Mouse (Mus musculus) hindbrain, embryonic 14.5 days (tissue): Measurements from ENCODE around the gene Bst1. TPM values are rescaled to one million over a fixed set of nuclear protein-coding genes. Genes with fewer than 3 reads are reported as not detected.

ENCODE experiments used
- ATAC-seq: fragments of 200-750 bp; cut with Nextera tagmentation; 2 replicates; pipeline ENCODE4 v1.8.0; 2017; ENCODE audit warnings: moderate number of reproducible peaks, mild to moderate bottlenecking, moderate TSS enrichment, moderate library complexity; ENCODE audit not compliant: low FRiP score
- DNase-seq: peaks from one replicate; pipeline ENCODE4 v3.0.0-alpha.2; 2015; ENCODE audit warnings: low spot score
- H3K27ac ChIP-seq: fragments of 300-500 bp; sonication (generic); 2 replicates; pipeline ENCODE4 v1.5.1; 2014; ENCODE audit warnings: mild to moderate bottlenecking, moderate library complexity
- H3K27me3 ChIP-seq: fragments of 300-500 bp; sonication (generic); 2 replicates; pipeline ENCODE4 v1.6.1; 2014; ENCODE audit warnings: mild to moderate bottlenecking, low read length, mixed read lengths; ENCODE audit not compliant: control insufficient read depth, insufficient read depth
- H3K36me3 ChIP-seq: fragments of 300-500 bp; sonication (generic); replicated peaks from 2 replicates; pipeline ENCODE4 v1.6.1; 2014; ENCODE audit not compliant: control insufficient read depth, insufficient read depth
- H3K4me1 ChIP-seq: fragments of 300-500 bp; sonication (generic); replicated peaks from 2 replicates; pipeline ENCODE4 v1.6.1; 2014; ENCODE audit warnings: antibody characterized with exemption, low read length, mixed read lengths; ENCODE audit not compliant: control insufficient read depth, insufficient read depth
- H3K4me2 ChIP-seq: fragments of 300-500 bp; sonication (generic); replicated peaks from 2 replicates; pipeline ENCODE4 v1.6.1; 2014; ENCODE audit warnings: mild to moderate bottlenecking, moderate library complexity
- H3K4me3 ChIP-seq: fragments of 300-500 bp; sonication (generic); replicated peaks from 2 replicates; pipeline ENCODE4 v1.5.1; 2014; ENCODE audit warnings: mild to moderate bottlenecking, low read length
- H3K9ac ChIP-seq: fragments of 300-500 bp; sonication (generic); 2 replicates; pipeline ENCODE4 v1.6.1; 2014
- H3K9me3 ChIP-seq: fragments of 300-500 bp; sonication (generic); 2 replicates; pipeline ENCODE4 v1.6.1; 2016; ENCODE audit warnings: low read length; ENCODE audit not compliant: control insufficient read depth
- WGBS: fragments of 180-500 bp; shearing (Covaris S2); extraction: QIAGEN DNeasy Blood & Tissue Kit; methylation state at CpG from one replicate; pipeline ENCODE4 v1.1.7; 2014; 5-methylcytosine and 5-hydroxymethylcytosine counted together
- polyA plus RNA-seq: library from polyadenylated mRNA; unstranded; fragments of >200 nt; fragmentation: Nextera tagmentation; extraction: Ambion mirVana; gene quantifications from 2 replicates; pipeline ENCODE4 v1.2.1, GENCODE M21; 2014

Bst1 gene
- not detected in 2 replicates for polyA plus RNA-seq

- DNase-seq (no peak), ATAC-seq (0 out of 2 replicates have a peak, but pooled peaks have one; percentile 31)
- Histone ChIP-seq H3K4me1 (no peaks in the 10 kb centered on the region), H3K4me2 (no peak within 1 kb of the TSS), H3K9me3 (no peaks in the 10 kb centered on the region), H3K4me3 (no peak within 1 kb of the TSS), H3K27me3 (no peaks in the 10 kb centered on the region), H3K36me3 (no peaks in the 10 kb centered on the region), H3K9ac (no peak within 1 kb of the TSS), H3K27ac (no peak within 1 kb of the TSS)
- WGBS, result 58% methylated on average over 12 of the region's 12 CpGs
Measured at GRCm38 (mm10) chr5:43818695-43819094, at the start of gene Bst1. TSS of gene Bst1 (plus strand) at chr5:43818885.

- no peak for DNase-seq
Measured at GRCm38 (mm10) chr5:43770618-43771354, 47.9 kb upstream of the Bst1 start.

GRCm38 (mm10) chr5:43771555-43771954 lies 47.1 kb upstream of the Bst1 start:
- Histone ChIP-seq H3K4me3 (no peak overlapping the region), H3K36me3 (peaks cover 28% of the 10 kb centered on the region), H3K9me3 (no peaks in the 10 kb centered on the region), H3K27me3 (no peaks in the 10 kb centered on the region), H3K4me1 (peaks cover 5% of the 10 kb centered on the region; the same call in 1 of the 2 replicates), H3K4me2 (no peak overlapping the region), H3K27ac (no peak overlapping the region), H3K9ac (no peak overlapping the region)
- WGBS, result 90% methylated on average over 3 of the region's 3 CpGs
- DNase-seq (no peak), ATAC-seq (no peak)

More at GRCm38 (mm10) chr5:43770618-43771354, 47.9 kb upstream of the Bst1 start:
- WGBS, result 93% methylated on average over 3 of the region's 3 CpGs
- Histone ChIP-seq H3K36me3 (peaks cover 29% of the 10 kb centered on the region), H3K4me2 (no peak overlapping the region), H3K9me3 (no peaks in the 10 kb centered on the region), H3K4me3 (no peak overlapping the region), H3K27me3 (no peaks in the 10 kb centered on the region), H3K27ac (no peak overlapping the region), H3K9ac (no peak overlapping the region), H3K4me1 (no peaks in the 10 kb centered on the region)
- no peak for ATAC-seq

GRCm38 (mm10) chr5:43776407-43776806 lies 42.3 kb upstream of the Bst1 start:
- Histone ChIP-seq H3K36me3 (peaks cover 2% of the 10 kb centered on the region; the same call in 1 of the 2 replicates), H3K4me3 (no peak overlapping the region), H3K4me1 (peaks cover 20% of the 10 kb centered on the region), H3K9ac (no peak overlapping the region), H3K27ac (no peak overlapping the region; the same call in 1 of the 2 replicates), H3K4me2 (no peak overlapping the region), H3K9me3 (no peaks in the 10 kb centered on the region), H3K27me3 (no peaks in the 10 kb centered on the region)
- no peak for DNase-seq
- no peak for ATAC-seq

- Histone ChIP-seq H3K9ac (no peak overlapping the region), H3K4me2 (no peak overlapping the region), H3K4me1 (peaks cover 20% of the 10 kb centered on the region), H3K27me3 (no peaks in the 10 kb centered on the region), H3K36me3 (no peaks in the 10 kb centered on the region), H3K9me3 (no peaks in the 10 kb centered on the region), H3K4me3 (no peak overlapping the region), H3K27ac (no peak overlapping the region)
- no peak for DNase-seq
- 63% methylated on average over 1 of the region's 1 CpGs for WGBS
- no peak for ATAC-seq
Measured at GRCm38 (mm10) chr5:43776993-43777392, 41.7 kb upstream of the Bst1 start.

- WGBS, result 92% methylated on average over 3 of the region's 3 CpGs
- Histone ChIP-seq H3K9me3 (no peaks in the 10 kb centered on the region), H3K36me3 (no peaks in the 10 kb centered on the region), H3K4me2 (no peak overlapping the region), H3K4me1 (peaks cover 28% of the 10 kb centered on the region), H3K4me3 (no peak overlapping the region), H3K27me3 (no peaks in the 10 kb centered on the region), H3K27ac (no peak overlapping the region), H3K9ac (no peak overlapping the region)
- no peak for DNase-seq
- ATAC-seq, result no peak
Measured at GRCm38 (mm10) chr5:43778583-43778982, 40.1 kb upstream of the Bst1 start.

- DNase-seq (no peak), ATAC-seq (peak; percentile 82)
- WGBS, result under 1% methylated on average over 58 of the region's 61 CpGs
- H3K36me3 ChIP-seq, result no peaks in the 10 kb centered on the region
- peak overlapping the region; percentile 97 for H3K9ac ChIP-seq
- no peaks in the 10 kb centered on the region for H3K27me3 ChIP-seq
- H3K4me3 ChIP-seq, result peak overlapping the region; percentile 94
- peak overlapping the region; percentile 93 for H3K4me2 ChIP-seq
- H3K9me3 ChIP-seq, result no peaks in the 10 kb centered on the region
- H3K27ac ChIP-seq, result peak overlapping the region; percentile 100
- H3K4me1 ChIP-seq, result peaks cover 24% of the 10 kb centered on the region
Measured at GRCm38 (mm10) chr5:43781423-43781976, 37.2 kb upstream of the Bst1 start.

- Histone ChIP-seq H3K27me3 (no peaks in the 10 kb centered on the region), H3K4me1 (peaks cover 18% of the 10 kb centered on the region), H3K27ac (peak overlapping the region; percentile 100), H3K4me3 (peak overlapping the region; percentile 94), H3K36me3 (no peaks in the 10 kb centered on the region), H3K4me2 (peak overlapping the region; percentile 93), H3K9me3 (no peaks in the 10 kb centered on the region), H3K9ac (peak overlapping the region; percentile 97)
- DNase-seq (peak; percentile 89), ATAC-seq (peak; percentile 95)
- 4% methylated on average over 71 of the region's 82 CpGs for WGBS
Measured at GRCm38 (mm10) chr5:43781977-43782930, 36.4 kb upstream of the Bst1 start.

- 90% methylated on average over 2 of the region's 2 CpGs for WGBS
- H3K27ac ChIP-seq, result no peak overlapping the region
- no peak overlapping the region for H3K4me3 ChIP-seq
- H3K36me3 ChIP-seq, result no peaks in the 10 kb centered on the region
- ATAC-seq (no peak), DNase-seq (no peak)
- H3K9me3 ChIP-seq, result no peaks in the 10 kb centered on the region
- no peak overlapping the region for H3K4me2 ChIP-seq
- H3K9ac ChIP-seq, result no peak overlapping the region
- H3K27me3 ChIP-seq, result no peaks in the 10 kb centered on the region
- H3K4me1 ChIP-seq, result peaks cover 18% of the 10 kb centered on the region
Measured at GRCm38 (mm10) chr5:43783996-43784395, 34.7 kb upstream of the Bst1 start.
